Mouse (Mus musculus) megakaryocyte, embryonic 14.5 days (primary cell): ENCODE data around the gene Plch2.

Experiments
- FLI1 ChIP-seq: IDR thresholded peaks from 2 replicates; pipeline ENCODE4 v1.6.1; 2012; ENCODE audit warnings: low read length, inconsistent platforms, mixed read lengths
- GATA1 ChIP-seq: IDR thresholded peaks from 3 replicates; pipeline ENCODE4 v1.6.1; 2012; ENCODE audit warnings: mixed read lengths, low read length, inconsistent platforms, borderline replicate concordance

GRCm38 (mm10) chr4:155058325-155058724, 1.7 kb upstream of the Plch2 start:
- TF ChIP-seq GATA1 (no peak), FLI1 (no peak)
